Mouse (Mus musculus): ENCODE results near the gene Tbc1d8.

GRCm38 (mm10) chr1:39454108-39454782 lies 24.3 kb downstream of the Tbc1d8 start:
- no peak for TF ChIP-seq POLR2A (IDR thresholded peaks at IDR 0.05; ENCODE audit: low read depth, low read length)
- no peak for TF ChIP-seq CTCF (IDR thresholded peaks at IDR 0.05; ENCODE audit: borderline replicate concordance, insufficient read depth, low read length)

Data from embryonic fibroblast, embryonic 13.5 days (primary cell).